Mouse (Mus musculus) stomach, embryonic 16.5 days (tissue): ENCODE measurements at regions not wholly inside any gene's neighbourhood (a gene's known extent, or its start where the extent isn't known, plus 50 kb on each side); places are given as distances from the start of the nearest gene placed in this dataset.

Experiments used
- ATAC-seq: fragments of 200-750 bp; cut with Nextera tagmentation; 2 replicates; pipeline ENCODE4 v1.8.0; 2017; ENCODE audit warnings: moderate number of reproducible peaks, moderate TSS enrichment; ENCODE audit not compliant: insufficient read depth, low FRiP score
- H3K27ac ChIP-seq: fragments of 300-500 bp; sonication (generic); 2 replicates; pipeline ENCODE4 v1.5.1; 2014; ENCODE audit warnings: low read length
- H3K27me3 ChIP-seq: fragments of 300-500 bp; sonication (generic); 2 replicates; pipeline ENCODE4 v1.6.1; 2014; ENCODE audit warnings: low read length, control low read depth, mixed read lengths; ENCODE audit not compliant: control insufficient read depth, insufficient read depth
- H3K36me3 ChIP-seq: fragments of 300-500 bp; sonication (generic); 2 replicates; pipeline ENCODE4 v1.6.1; 2014; ENCODE audit warnings: low read length; ENCODE audit not compliant: control insufficient read depth, insufficient read depth
- H3K4me1 ChIP-seq: fragments of 300-500 bp; sonication (generic); 2 replicates; pipeline ENCODE4 v1.6.1; 2014; ENCODE audit warnings: low read length, control low read depth, mixed read lengths; ENCODE audit not compliant: control insufficient read depth, insufficient read depth
- H3K4me2 ChIP-seq: fragments of 300-500 bp; sonication (generic); 2 replicates; pipeline ENCODE4 v1.6.1; 2014; ENCODE audit warnings: low read depth, low read length, mixed read lengths
- H3K4me3 ChIP-seq: fragments of 300-500 bp; sonication (generic); replicated peaks from 2 replicates; pipeline ENCODE4 v1.5.1; 2014; ENCODE audit warnings: mild to moderate bottlenecking, low read length
- H3K9ac ChIP-seq: fragments of 300-500 bp; sonication (generic); 2 replicates; pipeline ENCODE4 v1.6.1; 2014; ENCODE audit warnings: low read length
- H3K9me3 ChIP-seq: fragments of 300-500 bp; sonication (generic); replicated peaks from 2 replicates; pipeline ENCODE4 v1.6.1; 2016; ENCODE audit warnings: low read length, control low read depth; ENCODE audit not compliant: control insufficient read depth
- WGBS: fragments of 180-500 bp; shearing (Covaris S2); extraction: QIAGEN DNeasy Blood & Tissue Kit; methylation state at CpG from one replicate; pipeline ENCODE4 v1.1.7; 2014; 5-methylcytosine and 5-hydroxymethylcytosine counted together

DNA sequence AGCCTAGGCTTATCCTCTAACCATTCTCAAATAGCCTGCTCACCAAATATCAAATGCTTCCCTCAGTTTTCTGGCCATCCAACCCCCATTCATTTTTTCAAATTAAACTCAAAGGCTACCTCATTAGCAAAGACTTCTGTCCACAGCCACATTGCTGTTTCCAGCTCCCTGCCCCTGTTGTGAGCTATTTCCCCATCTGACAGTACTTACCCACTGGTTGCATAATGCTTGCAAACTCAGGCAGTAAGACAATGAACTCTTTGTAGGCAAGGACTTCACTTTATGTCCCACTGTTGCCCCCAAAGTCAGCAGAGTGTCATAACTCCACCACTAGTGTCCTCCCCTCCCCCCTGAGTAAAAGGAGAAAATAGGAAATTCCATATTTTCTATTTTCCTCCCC lies 194.7 kb downstream of the Rpl10-ps3 start:
- no peaks in the 10 kb centered on the region for H3K27me3 ChIP-seq
- no peak overlapping the region for H3K4me3 ChIP-seq
- H3K9ac ChIP-seq = no peak overlapping the region
- H3K9me3 ChIP-seq = no peaks in the 10 kb centered on the region
- ATAC-seq = no peak
- no peak overlapping the region for H3K4me2 ChIP-seq
- H3K27ac ChIP-seq = no peak overlapping the region
- H3K4me1 ChIP-seq = no peaks in the 10 kb centered on the region
- H3K36me3 ChIP-seq = no peaks in the 10 kb centered on the region

DNA sequence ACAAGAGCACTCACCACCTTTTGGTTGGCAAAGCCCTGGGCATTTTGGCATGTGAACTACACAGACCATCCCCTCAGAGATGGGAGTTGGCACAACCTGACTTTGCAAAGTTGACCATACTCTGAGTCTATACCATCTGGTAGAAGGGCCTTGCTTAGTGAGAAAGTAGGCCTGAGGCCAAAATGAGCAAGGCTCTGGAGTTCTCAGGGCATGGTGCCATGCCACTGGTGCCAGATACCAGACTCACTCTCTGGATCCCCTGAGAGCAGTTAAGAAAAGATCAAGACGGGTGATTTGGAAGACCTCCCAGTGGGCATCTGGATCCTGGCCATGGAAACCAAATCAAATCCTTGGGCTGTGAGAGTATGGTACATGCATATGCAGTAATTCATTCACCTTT lies 202.0 kb downstream of the Rpl10-ps3 start:
- 63% methylated on average over 1 of the region's 1 CpGs for WGBS
- no peak overlapping the region for H3K4me3 ChIP-seq
- no peak overlapping the region for H3K9ac ChIP-seq
- no peaks in the 10 kb centered on the region for H3K27me3 ChIP-seq
- H3K4me2 ChIP-seq = no peak overlapping the region
- ATAC-seq = peak; percentile 40; the same call in 1 of the 2 replicates
- no peaks in the 10 kb centered on the region for H3K9me3 ChIP-seq
- H3K27ac ChIP-seq = no peak overlapping the region
- H3K36me3 ChIP-seq = no peaks in the 10 kb centered on the region
- H3K4me1 ChIP-seq = peaks cover 17% of the 10 kb centered on the region

DNA sequence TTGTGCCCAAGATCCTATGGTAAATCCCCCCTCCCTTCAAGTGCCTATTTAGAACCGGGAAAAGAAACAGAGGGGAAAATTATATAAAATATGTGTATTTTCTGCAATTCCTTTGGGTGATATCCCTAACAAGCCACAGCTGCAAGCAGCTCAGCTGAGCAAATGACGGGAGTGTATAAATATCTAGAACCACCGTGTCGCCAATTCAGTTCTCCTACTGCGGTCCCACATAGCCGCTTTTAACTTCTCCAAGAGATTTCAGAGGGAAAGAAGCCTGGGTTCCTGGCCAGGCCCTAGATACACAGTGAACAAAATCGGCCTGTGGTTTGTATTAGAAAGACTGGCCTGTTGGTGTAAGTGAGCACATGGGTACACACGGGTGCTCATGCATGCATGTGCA lies 202.7 kb downstream of the Rpl10-ps3 start:
- no peak for ATAC-seq
- Histone ChIP-seq H3K27me3 (no peaks in the 10 kb centered on the region), H3K4me2 (no peak overlapping the region), H3K4me1 (peaks cover 17% of the 10 kb centered on the region), H3K27ac (no peak overlapping the region), H3K9me3 (no peaks in the 10 kb centered on the region), H3K9ac (no peak overlapping the region), H3K36me3 (no peaks in the 10 kb centered on the region), H3K4me3 (no peak overlapping the region)
- 60% methylated on average over 8 of the region's 8 CpGs for WGBS

DNA sequence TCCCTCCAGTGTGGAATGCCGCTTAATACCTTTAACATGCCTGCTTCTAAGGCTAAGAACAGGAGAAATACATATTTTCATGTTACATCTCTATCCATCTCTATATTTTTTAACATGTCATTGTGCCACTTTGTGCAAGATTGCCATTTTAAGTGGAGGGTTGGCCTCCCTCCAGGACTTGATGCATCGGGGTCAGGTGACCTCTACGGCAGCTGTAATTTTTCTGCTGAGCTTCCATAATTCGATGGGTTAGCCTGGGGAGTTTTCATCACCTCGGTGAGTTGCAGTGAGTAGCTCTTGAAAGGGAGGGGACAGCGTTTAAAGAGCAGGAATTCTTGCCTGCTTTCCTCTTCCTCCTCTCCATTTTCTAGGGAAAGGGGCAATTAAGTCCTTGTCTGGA lies 203.6 kb downstream of the Rpl10-ps3 start:
- WGBS = 33% methylated on average over 6 of the region's 6 CpGs
- no peak overlapping the region for H3K27ac ChIP-seq
- no peaks in the 10 kb centered on the region for H3K36me3 ChIP-seq
- ATAC-seq = no peak
- H3K27me3 ChIP-seq = no peaks in the 10 kb centered on the region
- no peak overlapping the region for H3K9ac ChIP-seq
- no peaks in the 10 kb centered on the region for H3K9me3 ChIP-seq
- H3K4me1 ChIP-seq = peaks cover 17% of the 10 kb centered on the region
- no peak overlapping the region for H3K4me2 ChIP-seq
- no peak overlapping the region for H3K4me3 ChIP-seq

GRCm38 (mm10) chr9:50138341-50138978 lies 206.3 kb downstream of the Rpl10-ps3 start:
- WGBS = 91% methylated on average over 9 of the region's 9 CpGs
- no peak for ATAC-seq
- H3K4me1 ChIP-seq = peaks cover 22% of the 10 kb centered on the region
- no peak overlapping the region for H3K4me2 ChIP-seq
- no peaks in the 10 kb centered on the region for H3K27me3 ChIP-seq
- no peak overlapping the region for H3K27ac ChIP-seq
- H3K9me3 ChIP-seq = no peaks in the 10 kb centered on the region
- H3K36me3 ChIP-seq = no peaks in the 10 kb centered on the region
- H3K4me3 ChIP-seq = no peak overlapping the region
- no peak overlapping the region for H3K9ac ChIP-seq

DNA sequence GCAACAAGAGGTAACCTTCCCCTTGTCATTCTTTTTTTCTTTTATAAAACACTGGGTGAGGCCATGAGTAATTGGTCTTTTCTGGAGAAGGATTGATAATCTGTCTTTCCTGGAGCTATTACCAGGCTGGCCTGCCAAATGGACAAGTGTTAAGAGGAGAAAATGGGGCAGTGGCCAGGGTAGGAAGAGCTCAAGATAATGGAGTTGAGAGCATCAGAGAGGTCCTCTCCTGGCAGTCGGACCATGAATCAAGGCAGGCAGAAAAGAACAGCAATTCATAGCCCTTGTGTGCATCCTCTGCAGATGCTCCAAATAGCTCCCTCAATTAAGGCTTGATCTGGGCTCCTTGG lies 208.2 kb downstream of the Rpl10-ps3 start:
- H3K27ac ChIP-seq = no peak overlapping the region
- H3K9me3 ChIP-seq = no peaks in the 10 kb centered on the region
- H3K4me3 ChIP-seq = no peak overlapping the region
- H3K9ac ChIP-seq = no peak overlapping the region
- no peaks in the 10 kb centered on the region for H3K27me3 ChIP-seq
- H3K36me3 ChIP-seq = no peaks in the 10 kb centered on the region
- WGBS = 84% methylated on average over 1 of the region's 1 CpGs
- ATAC-seq = no peak
- peaks cover 16% of the 10 kb centered on the region; the same call in 1 of the 2 replicates for H3K4me1 ChIP-seq
- no peak overlapping the region for H3K4me2 ChIP-seq

GRCm38 (mm10) chr9:50135939-50136635 lies 208.7 kb downstream of the Rpl10-ps3 start:
- no peaks in the 10 kb centered on the region for H3K36me3 ChIP-seq
- peaks cover 11% of the 10 kb centered on the region; the same call in 1 of the 2 replicates for H3K4me1 ChIP-seq
- no peak overlapping the region for H3K9ac ChIP-seq
- no peak for ATAC-seq
- H3K27ac ChIP-seq = no peak overlapping the region
- no peaks in the 10 kb centered on the region for H3K27me3 ChIP-seq
- 80% methylated on average over 10 of the region's 10 CpGs for WGBS
- no peaks in the 10 kb centered on the region for H3K9me3 ChIP-seq
- no peak overlapping the region for H3K4me2 ChIP-seq
- no peak overlapping the region for H3K4me3 ChIP-seq

- ATAC-seq = no peak
- Histone ChIP-seq H3K27me3 (no peaks in the 10 kb centered on the region), H3K36me3 (no peaks in the 10 kb centered on the region), H3K4me3 (no peak overlapping the region), H3K4me2 (no peak overlapping the region), H3K9me3 (no peaks in the 10 kb centered on the region), H3K27ac (no peak overlapping the region), H3K9ac (no peak overlapping the region), H3K4me1 (no peaks in the 10 kb centered on the region)
- WGBS = 50% methylated on average over 4 of the region's 4 CpGs
Observed at GRCm38 (mm10) chr9:50124241-50124640, 220.5 kb downstream of the Rpl10-ps3 start.

DNA sequence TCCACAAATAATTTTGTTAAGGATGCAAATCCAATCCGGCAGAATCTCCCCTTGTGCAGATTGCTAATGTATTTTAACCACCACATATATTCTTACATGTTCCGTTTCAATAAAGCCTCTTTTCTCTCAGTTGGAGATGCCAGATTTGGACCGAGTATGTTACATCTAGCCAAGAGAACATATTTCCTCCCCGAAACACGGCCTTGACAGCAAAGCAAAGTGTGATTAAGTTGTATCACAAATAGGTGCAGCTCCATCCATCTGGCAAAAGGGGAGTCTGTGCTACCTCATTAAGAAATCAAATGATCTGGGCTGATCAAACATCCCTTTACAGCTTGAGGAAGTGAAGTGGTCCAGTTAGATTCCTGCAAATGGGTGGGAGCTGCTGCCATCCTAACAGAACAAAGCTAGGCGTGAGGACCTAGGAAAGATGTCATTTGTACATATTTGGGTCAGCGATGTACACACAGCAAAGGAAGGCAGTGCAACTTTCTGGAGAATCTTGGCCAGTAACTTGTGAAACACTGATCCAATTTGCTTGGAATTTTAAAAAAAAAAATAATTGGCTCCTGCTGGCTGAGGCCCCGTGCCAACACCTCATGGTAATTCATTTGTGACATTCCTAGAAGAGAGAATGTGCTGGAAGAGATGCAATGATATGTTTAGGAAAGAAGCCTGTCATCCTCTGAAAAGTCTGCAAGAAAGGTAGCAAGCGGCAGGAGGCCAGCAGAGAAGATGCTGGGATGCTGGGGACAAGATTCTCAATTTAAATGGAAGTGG lies 223.8 kb downstream of the Rpl10-ps3 start:
- H3K36me3 ChIP-seq = no peaks in the 10 kb centered on the region
- H3K27ac ChIP-seq = no peak overlapping the region
- no peaks in the 10 kb centered on the region for H3K27me3 ChIP-seq
- no peak overlapping the region for H3K9ac ChIP-seq
- no peak overlapping the region for H3K4me3 ChIP-seq
- 74% methylated on average over 9 of the region's 9 CpGs for WGBS
- no peak for ATAC-seq
- no peaks in the 10 kb centered on the region for H3K9me3 ChIP-seq
- no peaks in the 10 kb centered on the region for H3K4me1 ChIP-seq
- H3K4me2 ChIP-seq = no peak overlapping the region
